13 mouse cellular contexts compared by ENCODE assay signal in the genomic region with DNA sequence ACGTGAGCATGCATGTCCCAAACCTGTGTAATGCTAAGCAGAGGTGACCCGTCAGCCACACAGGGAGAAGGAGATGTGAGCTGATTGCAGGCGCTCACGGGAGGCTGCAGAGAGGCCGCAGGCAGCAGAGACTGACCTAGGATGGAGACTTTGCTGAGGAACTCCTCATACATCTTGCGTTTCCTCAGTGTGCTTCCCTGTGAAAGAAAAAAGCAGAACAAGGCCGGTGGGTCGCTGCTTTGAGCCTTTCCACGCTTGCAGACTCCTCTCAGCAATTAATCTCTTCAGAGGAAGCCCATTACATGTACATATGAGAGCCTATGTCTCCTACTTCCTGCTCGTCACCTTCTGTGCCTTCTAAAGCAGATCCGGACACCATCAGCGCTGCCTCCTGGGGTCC. TPM values are rescaled to one million over a fixed set of nuclear protein-coding genes. Genes with fewer than 3 reads are reported as not detected.
"Had no signal": no experiment of that assay in that cellular context is flagged by ENCODE, and none has a peak within 500 bp of the region (broad histone marks: within the 10 kb centered on the region; RNA-seq: fewer than 3 reads in every experiment).

No protein-coding gene starts in this region.

- ATAC-seq: liver, postnatal 0 days; lung, postnatal 0 days; midbrain, embryonic 16.5 days had no signal

- DNase-seq: liver, postnatal 0 days; lung, adult 2 months; lung, postnatal 14 days; lung, postnatal 36 days; midbrain, embryonic 14.5 days; right cerebral cortex, postnatal 14 days; thymus, adult 2 months; thymus, postnatal 25 days; thymus, postnatal 4 days had no signal

RNA-seq across cellular contexts. Expression of a gene that starts 45.1 kb away (rescaled TPM):
- total RNA-seq: megakaryocyte-erythroid progenitor cell, adult 5-6 weeks; neutrophil, adult 5-6 weeks had no signal
